Mouse (Mus musculus): ENCODE results near the gene Lmo4.

The Lmo4 gene

DNA sequence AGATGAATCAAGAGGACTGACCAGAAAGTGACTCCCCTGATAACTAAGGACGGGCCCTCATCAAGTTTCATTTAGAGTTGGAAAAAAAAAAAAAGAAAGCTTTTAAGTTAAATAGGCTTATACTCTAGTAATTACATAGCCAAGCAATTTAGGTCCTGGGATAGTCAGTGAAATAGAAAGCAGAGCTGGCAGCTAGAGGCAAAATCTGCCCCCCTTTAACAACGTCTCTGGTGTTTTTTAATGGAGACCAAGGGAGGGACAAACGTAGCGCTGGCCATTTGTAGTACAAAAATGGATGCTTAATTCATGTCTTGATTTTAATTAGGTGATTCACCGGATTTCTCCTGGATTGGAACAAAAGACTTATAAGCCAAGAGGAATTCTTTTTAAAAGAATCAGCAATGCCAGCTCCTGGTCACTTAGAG lies 1.0 kb downstream of the Lmo4 start:
- peak; percentile 36 for DNase-seq (ENCODE audit: low read depth)

- peak; percentile 48 for DNase-seq (ENCODE audit: low read depth)
Observed at GRCm38 (mm10) chr3:144203259-144203987, 1.6 kb downstream of the Lmo4 start.

GRCm38 (mm10) chr3:144202574-144203258 lies 2.3 kb downstream of the Lmo4 start:
- peak; percentile 31 for DNase-seq (ENCODE audit: low read depth)

- DNase-seq (ENCODE audit: low read depth): peak; percentile 62
Observed at GRCm38 (mm10) chr3:144201794-144202573, 3.0 kb downstream of the Lmo4 start.

- no peak for DNase-seq (ENCODE audit: low read depth)
Observed at GRCm38 (mm10) chr3:144185327-144186152, 19.5 kb downstream of the Lmo4 start.

DNA sequence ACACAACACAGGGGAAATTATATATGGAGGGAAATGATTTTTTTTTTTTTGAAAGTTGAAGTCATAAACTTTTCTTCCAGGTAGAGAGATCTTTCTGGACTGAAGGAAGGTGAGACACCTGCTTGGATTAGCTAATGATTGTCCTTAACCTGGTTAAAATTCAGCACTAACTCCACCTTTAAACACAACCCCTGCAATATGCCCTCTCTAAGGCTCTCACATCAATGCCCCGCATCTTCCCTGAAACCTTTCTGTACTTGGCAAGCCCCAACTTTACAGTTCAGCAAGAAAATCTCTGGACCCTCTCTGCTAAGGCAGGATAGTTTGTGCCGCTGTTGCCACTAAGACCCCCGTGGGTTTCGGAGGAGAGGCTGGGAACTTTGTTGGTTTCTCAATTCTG lies 20.1 kb downstream of the Lmo4 start:
- DNase-seq (ENCODE audit: low read depth): no peak

GRCm38 (mm10) chr3:144182229-144182628 lies 22.8 kb downstream of the Lmo4 start:
- no peak for DNase-seq (ENCODE audit: low read depth)

GRCm38 (mm10) chr3:144178937-144179336 lies 26.1 kb downstream of the Lmo4 start:
- no peak for DNase-seq (ENCODE audit: low read depth)

- DNase-seq (ENCODE audit: low read depth): no peak
Observed at GRCm38 (mm10) chr3:144173866-144174588, 31.0 kb downstream of the Lmo4 start.

DNA sequence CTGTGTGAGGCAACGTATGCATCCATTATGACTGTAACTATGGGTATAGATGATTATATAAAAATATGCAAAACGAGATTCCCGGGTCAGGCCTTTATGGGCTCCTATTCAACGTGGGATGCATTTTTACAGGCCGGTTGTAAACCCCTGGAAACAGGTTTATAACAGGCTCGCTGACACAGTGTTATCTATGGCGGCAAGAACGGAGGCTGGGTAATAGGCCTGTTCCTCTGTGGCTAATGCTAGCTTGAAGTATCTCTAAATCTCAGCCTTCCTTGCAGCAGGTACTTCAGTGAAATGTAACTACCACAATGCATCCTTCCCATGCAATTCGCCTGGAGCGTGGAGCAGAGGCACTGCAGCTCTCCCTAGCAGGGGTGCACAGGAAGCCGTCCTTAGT lies 31.9 kb downstream of the Lmo4 start:
- DNase-seq (ENCODE audit: low read depth): no peak

DNA sequence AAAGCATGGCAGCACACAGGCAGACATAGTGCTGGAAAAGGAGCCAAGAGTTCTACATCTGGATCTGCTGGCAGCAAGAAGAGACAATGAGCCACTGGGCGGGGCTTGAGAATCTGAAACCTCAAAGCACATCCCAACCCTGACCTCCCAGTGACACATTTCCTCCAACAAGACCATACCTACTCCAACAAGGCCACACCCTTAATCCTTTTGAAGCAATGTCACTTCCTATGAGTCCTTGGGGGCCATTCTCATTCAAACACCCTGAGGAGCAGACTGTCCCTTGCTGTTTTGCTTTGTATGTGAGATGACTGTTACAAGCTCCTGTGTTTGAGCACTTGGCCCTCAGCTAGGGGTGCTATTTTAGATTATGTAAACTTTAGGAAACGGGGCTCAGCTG lies 33.3 kb downstream of the Lmo4 start:
- DNase-seq (ENCODE audit: low read depth): no peak

DNA sequence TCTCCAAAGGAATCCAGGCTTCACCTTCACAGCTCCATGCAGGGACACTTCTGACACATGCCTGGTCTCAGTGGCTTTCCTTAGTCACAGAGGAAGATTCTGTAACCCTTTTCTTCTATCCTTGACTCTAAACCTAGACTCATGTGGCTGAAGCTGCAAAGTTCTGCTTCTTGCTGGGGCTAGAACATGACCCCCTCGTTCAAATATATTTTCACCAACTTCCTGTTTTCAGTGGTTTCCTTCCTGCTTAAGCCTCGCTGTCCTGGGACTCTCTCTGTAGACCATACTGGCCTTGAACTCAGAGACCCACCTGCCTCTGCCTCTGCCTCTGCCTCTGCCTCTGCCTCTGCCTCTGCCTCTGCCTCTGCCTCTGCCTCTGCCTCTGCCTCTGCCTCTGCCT lies 34.5 kb downstream of the Lmo4 start:
- DNase-seq (ENCODE audit: low read depth): no peak

- no peak for DNase-seq (ENCODE audit: low read depth)
Observed at GRCm38 (mm10) chr3:144166439-144167155, 38.4 kb downstream of the Lmo4 start.

- DNase-seq (ENCODE audit: low read depth): no peak
Observed at GRCm38 (mm10) chr3:144165439-144165838, 39.6 kb downstream of the Lmo4 start.

- DNase-seq (ENCODE audit: low read depth): no peak
Observed at GRCm38 (mm10) chr3:144164665-144165385, 40.2 kb downstream of the Lmo4 start.

GRCm38 (mm10) chr3:144163718-144164117 lies 41.3 kb downstream of the Lmo4 start:
- no peak for DNase-seq (ENCODE audit: low read depth)

GRCm38 (mm10) chr3:144162156-144162555 lies 42.9 kb downstream of the Lmo4 start:
- DNase-seq (ENCODE audit: low read depth): no peak

- no peak for DNase-seq (ENCODE audit: low read depth)
Observed at GRCm38 (mm10) chr3:144161261-144161660, 43.8 kb downstream of the Lmo4 start.

GRCm38 (mm10) chr3:144155746-144156145 lies 49.3 kb downstream of the Lmo4 start:
- no peak for DNase-seq (ENCODE audit: low read depth)

GRCm38 (mm10) chr3:144153395-144153794 lies 51.6 kb downstream of the Lmo4 start:
- no peak for DNase-seq (ENCODE audit: low read depth)

All from c-Kit-positive CD71-positive TER-119-negative erythroid progenitor cells, embryonic 14.5 days (primary cell).